Mouse (Mus musculus): ENCODE results near the gene Clec12a. TPM values are rescaled to one million over a fixed set of nuclear protein-coding genes. Genes with fewer than 3 reads are reported as not detected.

Clec12a gene
- total RNA-seq, 2 experiments from 2014 or later, result 0.28 TPM; not detected in 1

Other genes starting within 250 kb of the Clec12a start
- not detected for gene Clec2e, start 241.8 kb upstream of the Clec12a start, total RNA-seq (2021)
- gene Clec2d, start 162.1 kb upstream of the Clec12a start, total RNA-seq (2021), result 1 to 10 TPM; 4.0 to 5.4 TPM
- gene Cd69, start 67.3 kb upstream of the Clec12a start, total RNA-seq (2021), result not detected
- gene 4922502D21Rik, start 10.9 kb upstream of the Clec12a start, total RNA-seq (2021), result not detected
- gene Clec12b, start 43.2 kb downstream of the Clec12a start, total RNA-seq (2021), result not detected
- under 1 TPM in 1 of 2 experiments, not detected in 1; 0.68 TPM for gene Clec1b, start 54.6 kb downstream of the Clec12a start, total RNA-seq (2021)
- gene Clec9a, start 66.2 kb downstream of the Clec12a start, total RNA-seq (2021), result not detected
- 1 to 10 TPM; 1.3 to 2.1 TPM for gene Clec1a, start 109.3 kb downstream of the Clec12a start, total RNA-seq (2021)
- not detected for gene Olr1, start 164.5 kb downstream of the Clec12a start, total RNA-seq (2021)
- gene Tmem52b, start 169.9 kb downstream of the Clec12a start, total RNA-seq (2021), result not detected
- 100 to 1,000 TPM; 206 to 217 TPM for gene Gabarapl1, start 190.5 kb downstream of the Clec12a start, total RNA-seq (2021)
- not detected for gene Klre1, start 235.2 kb downstream of the Clec12a start, total RNA-seq (2021)
- not detected for gene Klrd1, start 249.1 kb downstream of the Clec12a start, total RNA-seq (2021)

Data from left cerebral cortex, postnatal 4 days (tissue).